Mouse (Mus musculus) MEL (cell line): ENCODE data around the gene C5ar2. TPM values are rescaled to one million over a fixed set of nuclear protein-coding genes. Genes with fewer than 3 reads are reported as not detected.

Experiments used
- DNase-seq: peaks from one replicate; pipeline ENCODE4 v3.0.0; 2011; ENCODE audit warnings: low read depth, low spot score
- H3K27ac ChIP-seq: 2 replicates; pipeline ENCODE4 v1.5.1; 2012; ENCODE audit warnings: low read depth, mild to moderate bottlenecking, control low read depth, low read length, moderate library complexity; ENCODE audit not compliant: control insufficient read depth
- H3K27me3 ChIP-seq, 2 experiments: fragments of 150-350 bp in 1 of 2; sonication (generic) in 1 of 2; 2 replicates each; pipeline ENCODE4 v1.6.1; 2012; ENCODE audit warnings: low read length in 2 of 2, mild to moderate bottlenecking in 2 of 2, improper control_type of control experiment in 1 of 2, moderate library complexity in 1 of 2; ENCODE audit not compliant: insufficient read depth in 2 of 2, control insufficient read depth in 1 of 2
- H3K36me3 ChIP-seq, 2 experiments: 2 replicates each; pipeline ENCODE4 v1.6.1; 2012 to 2014; ENCODE audit warnings: low read length in 2 of 2, improper control_type of control experiment in 1 of 2, inconsistent platforms in 1 of 2, mild to moderate bottlenecking in 1 of 2; ENCODE audit not compliant: insufficient read depth in 2 of 2, control insufficient read depth in 1 of 2
- H3K4me1 ChIP-seq, 2 experiments: fragments of 150-350 bp in 1 of 2; sonication (generic) in 1 of 2; 2 replicates each; pipeline ENCODE4 v1.6.1; 2012; ENCODE audit warnings: low read length in 2 of 2, improper control_type of control experiment in 1 of 2, mild to moderate bottlenecking in 1 of 2; ENCODE audit not compliant: insufficient read depth in 2 of 2, control insufficient read depth in 1 of 2
- H3K4me3 ChIP-seq, 2 experiments: fragments of 150-350 bp in 1 of 2; sonication (generic) in 1 of 2; 2 replicates each; pipeline ENCODE4 v1.5.1; 2012; ENCODE audit warnings: low read depth in 2 of 2, low read length in 2 of 2, mild to moderate bottlenecking in 2 of 2, moderate library complexity in 2 of 2, control low read depth in 1 of 2, improper control_type of control experiment in 1 of 2; ENCODE audit not compliant: control insufficient read depth in 1 of 2, insufficient read depth in 1 of 2
- H3K79me2 ChIP-seq: 2 replicates; pipeline ENCODE4 v1.6.1; 2012; ENCODE audit warnings: mild to moderate bottlenecking, low read length, moderate library complexity; ENCODE audit not compliant: control insufficient read depth, poor library complexity, insufficient read depth
- H3K9ac ChIP-seq: 2 replicates; pipeline ENCODE4 v1.6.1; 2012; ENCODE audit warnings: low read depth, mild to moderate bottlenecking, control low read depth, low read length, moderate library complexity; ENCODE audit not compliant: control insufficient read depth, poor library complexity, severe bottlenecking
- H3K9me3 ChIP-seq: fragments of 150-350 bp; sonication (generic); replicated peaks from 2 replicates; pipeline ENCODE4 v1.6.1; 2012; ENCODE audit warnings: mild to moderate bottlenecking, low read length, improper control_type of control experiment, moderate library complexity; ENCODE audit not compliant: insufficient read depth
- BHLHE40 ChIP-seq: IDR thresholded peaks from 2 replicates; pipeline ENCODE4 v1.6.1; 2012; ENCODE audit warnings: low read depth, mild to moderate bottlenecking, inconsistent platforms, low read length, improper control_type of control experiment, borderline replicate concordance
- CHD1 ChIP-seq: IDR thresholded peaks from 2 replicates; pipeline ENCODE4 v1.6.1; 2012; ENCODE audit warnings: low read depth, mild to moderate bottlenecking, inconsistent platforms, low read length, improper control_type of control experiment
- CHD2 ChIP-seq: IDR thresholded peaks from 2 replicates; pipeline ENCODE4 v1.6.1; 2011; ENCODE audit warnings: low read length, improper control_type of control experiment
- CTCF ChIP-seq, 3 experiments: IDR thresholded peaks in 2 of 3; conservative IDR thresholded peaks in 1 of 3; 2 replicates each; pipeline ENCODE4 v1.5.1; 2011 to 2012; ENCODE audit warnings: low read length in 3 of 3, low read depth in 2 of 3, mild to moderate bottlenecking in 2 of 3, improper control_type of control experiment in 1 of 3, inconsistent platforms in 1 of 3, mixed read lengths in 1 of 3, moderate library complexity in 1 of 3; ENCODE audit not compliant: control insufficient read depth in 1 of 3, insufficient read depth in 1 of 3, poor library complexity in 1 of 3, severe bottlenecking in 1 of 3
- E2F4 ChIP-seq: IDR thresholded peaks from 2 replicates; pipeline ENCODE4 v1.6.1; 2011; ENCODE audit warnings: low read depth, low read length, improper control_type of control experiment, borderline replicate concordance
- EP300 ChIP-seq, 2 experiments: IDR thresholded peaks; 2 replicates each; pipeline ENCODE4 v1.6.1; 2011; ENCODE audit warnings: improper control_type of control experiment in 2 of 2, low read length in 2 of 2, low read depth in 1 of 2, mild to moderate bottlenecking in 1 of 2
- ETS1 ChIP-seq: IDR thresholded peaks from 2 replicates; pipeline ENCODE4 v1.6.1; 2012; ENCODE audit warnings: low read depth, mild to moderate bottlenecking, inconsistent platforms, low read length, improper control_type of control experiment, moderate library complexity
- GABPA ChIP-seq: IDR thresholded peaks from 2 replicates; pipeline ENCODE4 v1.6.1; 2012; ENCODE audit warnings: low read depth, mild to moderate bottlenecking, inconsistent platforms, low read length, improper control_type of control experiment, moderate library complexity
- GATA1 ChIP-seq: IDR thresholded peaks from 2 replicates; pipeline ENCODE4 v1.6.1; 2011; ENCODE audit warnings: low read depth, low read length, improper control_type of control experiment
- HCFC1 ChIP-seq: IDR thresholded peaks from 2 replicates; pipeline ENCODE4 v1.6.1; 2012; ENCODE audit warnings: low read depth, mild to moderate bottlenecking, inconsistent platforms, low read length, improper control_type of control experiment, moderate library complexity
- KAT2A ChIP-seq: conservative IDR thresholded peaks from 2 replicates; pipeline ENCODE4 v1.6.1; 2012; ENCODE audit warnings: low read depth, low read length, improper control_type of control experiment, inconsistent platforms
- MAX ChIP-seq: IDR thresholded peaks from 2 replicates; pipeline ENCODE4 v1.6.1; 2011; ENCODE audit warnings: low read length, improper control_type of control experiment
- MXI1 ChIP-seq: IDR thresholded peaks from 2 replicates; pipeline ENCODE4 v1.6.1; 2011; ENCODE audit warnings: mild to moderate bottlenecking, low read depth, low read length, improper control_type of control experiment
- MYB ChIP-seq: IDR thresholded peaks from 2 replicates; pipeline ENCODE4 v1.6.1; 2011; ENCODE audit warnings: mild to moderate bottlenecking, low read depth, low read length, improper control_type of control experiment
- MYC ChIP-seq: IDR thresholded peaks from 2 replicates; pipeline ENCODE4 v1.6.1; 2011; ENCODE audit warnings: low read depth, mild to moderate bottlenecking, low read length, improper control_type of control experiment, moderate library complexity
- NRF1 ChIP-seq: IDR thresholded peaks from 2 replicates; pipeline ENCODE4 v1.6.1; 2014; ENCODE audit warnings: low read depth, mild to moderate bottlenecking, inconsistent platforms, low read length, improper control_type of control experiment, moderate library complexity; ENCODE audit not compliant: poor library complexity, insufficient read depth, severe bottlenecking
- POLR2A ChIP-seq, 2 experiments: IDR thresholded peaks; 2 replicates each; pipeline ENCODE4 v1.6.1; 2011 to 2012; ENCODE audit warnings: low read length in 2 of 2, mild to moderate bottlenecking in 2 of 2, control low read depth in 1 of 2, improper control_type of control experiment in 1 of 2, low read depth in 1 of 2, moderate library complexity in 1 of 2; ENCODE audit not compliant: control insufficient read depth in 1 of 2, insufficient read depth in 1 of 2, poor library complexity in 1 of 2
- POLR2AphosphoS2 ChIP-seq: IDR thresholded peaks from 2 replicates; pipeline ENCODE4 v1.6.1; 2011; ENCODE audit warnings: low read length, improper control_type of control experiment
- POLR2AphosphoS5 ChIP-seq: IDR thresholded peaks from 2 replicates; pipeline ENCODE4 v1.6.1; 2012; ENCODE audit warnings: low read depth, borderline replicate concordance, mild to moderate bottlenecking, inconsistent platforms, low read length, moderate library complexity, mixed read lengths
- RAD21 ChIP-seq: IDR thresholded peaks from 2 replicates; pipeline ENCODE4 v1.6.1; 2011; ENCODE audit warnings: mild to moderate bottlenecking, low read depth, low read length, improper control_type of control experiment
- RCOR1 ChIP-seq: IDR thresholded peaks from 2 replicates; pipeline ENCODE4 v1.6.1; 2012; ENCODE audit warnings: low read depth, mild to moderate bottlenecking, inconsistent platforms, low read length, improper control_type of control experiment
- TAL1 ChIP-seq: IDR thresholded peaks from 2 replicates; pipeline ENCODE4 v1.6.1; 2012; ENCODE audit warnings: mild to moderate bottlenecking, inconsistent platforms, low read length, moderate library complexity, mixed read lengths
- TBP ChIP-seq: IDR thresholded peaks from 2 replicates; pipeline ENCODE4 v1.8.0; 2011; ENCODE audit warnings: low read depth, low read length, improper control_type of control experiment
- UBTF ChIP-seq: IDR thresholded peaks from 2 replicates; pipeline ENCODE4 v1.6.1; 2012; ENCODE audit warnings: low read depth, mild to moderate bottlenecking, inconsistent platforms, low read length, improper control_type of control experiment, moderate library complexity, borderline replicate concordance; ENCODE audit not compliant: insufficient read depth
- ZMIZ1 ChIP-seq: IDR thresholded peaks from 2 replicates; pipeline ENCODE4 v1.6.1; 2012; ENCODE audit warnings: low read depth, mild to moderate bottlenecking, inconsistent platforms, low read length, improper control_type of control experiment, moderate library complexity
- polyA plus RNA-seq, 2 experiments: library from polyadenylated mRNA; stranded (reverse) in 1 of 2; unstranded in 1 of 2; fragments of >175 nt in 1 of 2; fragments of >200 nt in 1 of 2; gene quantifications; 2 replicates each; pipeline versions ENCODE4 v1.2.1 to v1.2.4; 2012; ENCODE audit warnings: low replicate concordance in 2 of 2, low read depth in 1 of 2; ENCODE audit not compliant: insufficient read length in 2 of 2, insufficient read depth in 1 of 2, missing spikeins in 1 of 2
- total RNA-seq: library from RNA; depleted of rRNA; stranded (reverse); fragments of 300-350 nt; gene quantifications from 2 replicates; pipeline ENCODE4 v1.2.3, GENCODE M21; 2012

The C5ar2 gene
- total and polyA plus RNA-seq, 3 experiments: 0.49 to 1.7 TPM; not detected in 1

- DNase-seq: no peak
- Histone ChIP-seq H3K9ac (no peak overlapping the region), H3K36me3 (no peaks in the 10 kb centered on the region), H3K4me3 (no peak overlapping the region), H3K27me3 (no peaks in the 10 kb centered on the region), H3K4me1 (no peaks in the 10 kb centered on the region), H3K9me3 (no peaks in the 10 kb centered on the region), H3K27ac (no peak overlapping the region), H3K79me2 (no peaks in the 10 kb centered on the region)
- TF ChIP-seq POLR2AphosphoS2 (no peak), HCFC1 (no peak), UBTF (no peak), RCOR1 (no peak), ETS1 (no peak), GABPA (no peak), KAT2A (no peak), CHD1 (no peak), EP300 (IDR thresholded peaks at IDR 0.05; ENCODE audit: low read depth in 1 of 2, low read length in 2 of 2) (no peak), POLR2AphosphoS5 (no peak)
Observed at GRCm38 (mm10) chr7:16198540-16198939, 45.4 kb downstream of the C5ar2 start.

GRCm38 (mm10) chr7:16197166-16197565, 46.8 kb downstream of the C5ar2 start:
- H3K4me1 ChIP-seq: no peaks in the 10 kb centered on the region
- H3K36me3 ChIP-seq: no peaks in the 10 kb centered on the region
- no peaks in the 10 kb centered on the region for H3K27me3 ChIP-seq
- H3K9ac ChIP-seq: no peak overlapping the region
- H3K79me2 ChIP-seq: no peaks in the 10 kb centered on the region
- H3K9me3 ChIP-seq: no peaks in the 10 kb centered on the region
- H3K4me3 ChIP-seq: no peak overlapping the region
- no peak for DNase-seq
- TF ChIP-seq NRF1: no peak
- no peak for TF ChIP-seq MYB
- no peak for TF ChIP-seq TAL1
- TF ChIP-seq CHD2: no peak
- TF ChIP-seq GABPA: no peak
- TF ChIP-seq GATA1: no peak
- no peak for TF ChIP-seq E2F4
- TF ChIP-seq POLR2A (IDR thresholded peaks at IDR 0.05; ENCODE audit: control insufficient read depth in 1 of 2, insufficient read depth in 1 of 2, low read depth in 1 of 2, low read length in 2 of 2, poor library complexity in 1 of 2): no peak
- TF ChIP-seq ZMIZ1: no peak
- TF ChIP-seq MYC: no peak
- TF ChIP-seq RAD21: no peak
- TF ChIP-seq MAX: no peak
- TF ChIP-seq MXI1: no peak
- TF ChIP-seq UBTF: no peak
- TF ChIP-seq BHLHE40: no peak
- no peak for TF ChIP-seq CTCF (IDR thresholded peaks at IDR 0.05 in 2 of 3, conservative IDR thresholded peaks at IDR 0.05 in 1 of 3; ENCODE audit: control insufficient read depth in 1 of 3, insufficient read depth in 1 of 3, low read depth in 2 of 3, low read length in 3 of 3, poor library complexity in 1 of 3, severe bottlenecking in 1 of 3)
- no peak for TF ChIP-seq TBP
- H3K27ac ChIP-seq: no peak overlapping the region
